Mouse (Mus musculus) kidney, postnatal 0 days (tissue): ENCODE data around the gene Nr2f6. TPM values are rescaled to one million over a fixed set of nuclear protein-coding genes. Genes with fewer than 3 reads are reported as not detected.
A peak's percentile ranks its signal among the peaks of the same experiment; 100 is the strongest.

Source experiments
- ATAC-seq: fragments of 200-750 bp; cut with Nextera tagmentation; replicated peaks from 2 replicates; pipeline ENCODE4 v1.8.0; 2017; ENCODE audit warnings: low read depth, moderate number of reproducible peaks, moderate TSS enrichment, moderate library complexity; ENCODE audit not compliant: low FRiP score
- DNase-seq: peaks from one replicate; pipeline ENCODE4 v3.0.0-alpha.2; 2016; ENCODE audit warnings: low spot score
- H3K27ac ChIP-seq: fragments of 300-500 bp; sonication (generic); 2 replicates; pipeline ENCODE4 v1.5.1; 2014; ENCODE audit warnings: mild to moderate bottlenecking
- H3K27me3 ChIP-seq: fragments of 300-500 bp; sonication (generic); 2 replicates; pipeline ENCODE4 v1.6.1; 2014; ENCODE audit warnings: low read length, mixed read lengths; ENCODE audit not compliant: insufficient read depth
- H3K36me3 ChIP-seq: fragments of 300-500 bp; sonication (generic); 2 replicates; pipeline ENCODE4 v1.6.1; 2014; ENCODE audit warnings: low read length, mixed read lengths; ENCODE audit not compliant: insufficient read depth
- H3K4me1 ChIP-seq: fragments of 300-500 bp; sonication (generic); replicated peaks from 2 replicates; pipeline ENCODE4 v1.6.1; 2014; ENCODE audit warnings: antibody characterized with exemption, low read length, mixed read lengths; ENCODE audit not compliant: insufficient read depth
- H3K4me2 ChIP-seq: fragments of 300-500 bp; sonication (generic); 2 replicates; pipeline ENCODE4 v1.6.1; 2014; ENCODE audit warnings: mild to moderate bottlenecking, low read length, moderate library complexity, mixed read lengths
- H3K4me3 ChIP-seq: fragments of 300-500 bp; sonication (generic); replicated peaks from 2 replicates; pipeline ENCODE4 v1.5.1; 2014; ENCODE audit warnings: low read depth, low read length
- H3K9ac ChIP-seq: fragments of 300-500 bp; sonication (generic); 2 replicates; pipeline ENCODE4 v1.6.1; 2014; ENCODE audit warnings: low read depth, low read length
- H3K9me3 ChIP-seq: fragments of 300-500 bp; sonication (generic); replicated peaks from 2 replicates; pipeline ENCODE4 v1.6.1; 2016; ENCODE audit warnings: low read length, inconsistent platforms, mixed read lengths
- CTCF ChIP-seq: IDR thresholded peaks from 2 replicates; pipeline ENCODE4 v1.5.1; 2016; ENCODE audit warnings: antibody characterized with exemption, low read depth, mild to moderate bottlenecking, moderate library complexity
- WGBS: fragments of 180-500 bp; shearing (Covaris S2); extraction: QIAGEN DNeasy Blood & Tissue Kit; methylation state at CpG from one replicate; pipeline ENCODE4 v1.1.7; 2014; 5-methylcytosine and 5-hydroxymethylcytosine counted together
- polyA plus RNA-seq: library from polyadenylated mRNA; unstranded; fragments of >200 nt; fragmentation: Nextera tagmentation; extraction: Ambion mirVana; gene quantifications from 2 replicates; pipeline ENCODE4 v1.2.1, GENCODE M21; 2015

Nr2f6 gene
- polyA plus RNA-seq, 1 experiment from 2014 or later = 138 TPM

GRCm38 (mm10) chr8:71400826-71401225, 19.1 kb upstream of the Nr2f6 start:
- Histone ChIP-seq H3K4me3 (no peak overlapping the region), H3K4me2 (no peak overlapping the region), H3K27me3 (no peaks in the 10 kb centered on the region), H3K4me1 (peaks cover 8% of the 10 kb centered on the region; the same call in 1 of the 2 replicates), H3K27ac (no peak overlapping the region), H3K9me3 (no peaks in the 10 kb centered on the region), H3K36me3 (peaks cover 13% of the 10 kb centered on the region; the same call in 1 of the 2 replicates), H3K9ac (no peak overlapping the region)
- WGBS = 93% methylated on average over 2 of the region's 2 CpGs
- DNase-seq (no peak), ATAC-seq (no peak)
- TF ChIP-seq CTCF = no peak

- Histone ChIP-seq H3K36me3 (peaks cover 13% of the 10 kb centered on the region; the same call in 1 of the 2 replicates), H3K9me3 (no peaks in the 10 kb centered on the region), H3K27me3 (no peaks in the 10 kb centered on the region), H3K27ac (no peak overlapping the region), H3K4me1 (peaks cover 5% of the 10 kb centered on the region; the same call in 1 of the 2 replicates), H3K4me2 (peak overlapping the region; percentile 70), H3K9ac (no peak overlapping the region), H3K4me3 (peak overlapping the region; percentile 51)
- no peak for ATAC-seq
- no peak for DNase-seq
- TF ChIP-seq CTCF = no peak
- WGBS = 85% methylated on average over 12 of the region's 12 CpGs
Observed at GRCm38 (mm10) chr8:71397701-71398100, 15.9 kb upstream of the Nr2f6 start.

GRCm38 (mm10) chr8:71396639-71397305, 15.0 kb upstream of the Nr2f6 start, which contains the start of gene Babam1:
Babam1 (plus strand) TSS chr8:71396861.
- peaks cover 13% of the 10 kb centered on the region; the same call in 1 of the 2 replicates for H3K36me3 ChIP-seq
- ATAC-seq (peak; percentile 97), DNase-seq (peak; percentile 99)
- H3K9ac ChIP-seq = peak within 1 kb of the TSS; percentile 62
- peaks cover 5% of the 10 kb centered on the region for H3K4me1 ChIP-seq
- H3K4me2 ChIP-seq = peak within 1 kb of the TSS; percentile 70
- H3K27ac ChIP-seq = peak within 1 kb of the TSS; percentile 73
- no peaks in the 10 kb centered on the region for H3K9me3 ChIP-seq
- WGBS = under 1% methylated on average over 34 of the region's 34 CpGs
- no peaks in the 10 kb centered on the region for H3K27me3 ChIP-seq
- TF ChIP-seq CTCF = no peak
- peak within 1 kb of the TSS; percentile 51 for H3K4me3 ChIP-seq

GRCm38 (mm10) chr8:71395629-71396028, 13.9 kb upstream of the Nr2f6 start, which contains the start of gene Ushbp1:
Ushbp1 (minus strand) TSS chr8:71395802.
- Histone ChIP-seq H3K4me1 (peaks cover 5% of the 10 kb centered on the region), H3K4me2 (peak within 1 kb of the TSS; percentile 70), H3K9me3 (no peaks in the 10 kb centered on the region), H3K4me3 (peak within 1 kb of the TSS; percentile 51), H3K27me3 (no peaks in the 10 kb centered on the region), H3K36me3 (peaks cover 13% of the 10 kb centered on the region; the same call in 1 of the 2 replicates), H3K27ac (peak within 1 kb of the TSS; percentile 73), H3K9ac (0 out of 2 replicates have a peak within 1 kb of the TSS, but pooled peaks have one; percentile 35)
- TF ChIP-seq CTCF = no peak
- no peak for DNase-seq
- no peak for ATAC-seq
- WGBS = 83% methylated on average over 9 of the region's 9 CpGs

GRCm38 (mm10) chr8:71395071-71395470, 13.3 kb upstream of the Nr2f6 start:
- no peak for TF ChIP-seq CTCF
- no peaks in the 10 kb centered on the region for H3K9me3 ChIP-seq
- H3K36me3 ChIP-seq = peaks cover 13% of the 10 kb centered on the region; the same call in 1 of the 2 replicates
- H3K27ac ChIP-seq = peak overlapping the region; percentile 73; the same call in 1 of the 2 replicates
- H3K9ac ChIP-seq = 0 out of 2 replicates have a peak overlapping the region, but pooled peaks have one; percentile 35
- no peak for DNase-seq
- H3K4me1 ChIP-seq = peaks cover 5% of the 10 kb centered on the region
- peak overlapping the region; percentile 38 for H3K4me2 ChIP-seq
- no peaks in the 10 kb centered on the region for H3K27me3 ChIP-seq
- H3K4me3 ChIP-seq = peak overlapping the region; percentile 24; the same call in 1 of the 2 replicates
- WGBS = 75% methylated on average over 10 of the region's 10 CpGs
- ATAC-seq = no peak

GRCm38 (mm10) chr8:71394481-71394880, 12.7 kb upstream of the Nr2f6 start:
- 0 out of 2 replicates have a peak overlapping the region, but pooled peaks have one; percentile 35 for H3K9ac ChIP-seq
- H3K4me2 ChIP-seq = peak overlapping the region; percentile 38
- H3K27me3 ChIP-seq = no peaks in the 10 kb centered on the region
- H3K36me3 ChIP-seq = peaks cover 10% of the 10 kb centered on the region; the same call in 1 of the 2 replicates
- H3K4me1 ChIP-seq = peaks cover 5% of the 10 kb centered on the region
- DNase-seq (no peak), ATAC-seq (no peak)
- no peak for TF ChIP-seq CTCF
- H3K9me3 ChIP-seq = no peaks in the 10 kb centered on the region
- H3K27ac ChIP-seq = no peak overlapping the region
- WGBS = 76% methylated on average over 7 of the region's 7 CpGs
- 0 out of 2 replicates have a peak overlapping the region, but pooled peaks have one; percentile 16 for H3K4me3 ChIP-seq
